In genomic region chr15:23416450-23417080, GRCm38 (mm10) we compare ENCODE assay signal across 19 mouse cellular contexts.
A peak's percentile ranks its signal among the peaks of the same experiment; 100 is the strongest.
DNase-seq lines count a peak whose midpoint lies in the region; ATAC-seq and TF ChIP-seq lines count a peak whose summit lies in the region.
"Had no signal": no experiment of that assay in that cellular context is flagged by ENCODE, and none has a peak within 500 bp of the region (broad histone marks: within the 10 kb centered on the region; RNA-seq: fewer than 3 reads in every experiment).

No protein-coding gene starts in this region.

- peak; percentile 63 for DNase-seq in lung, embryonic 14.5 days
- no peak for DNase-seq in lung, postnatal 36 days
- DNase-seq in NIH3T3 (ENCODE audit: low read depth) = peak; percentile 10
- DNase-seq in left cerebral cortex, postnatal 36 days (ENCODE audit: low spot score in 2 of 2) = peak; percentile 18 to 36
- DNase-seq in cerebellum, adult 9-10 months = no peak
- DNase-seq in thymus, adult 2 months = no peak
- no peak for DNase-seq in thymus, postnatal 36 days
- DNase-seq: adrenal gland, postnatal 14 days; cerebellum, adult 9-11 months; embryo, embryonic 11 days; lung, postnatal 14 days; thymus, adult 18-20 months had no signal

- no peak for TF ChIP-seq CTCF in lung, embryonic 14.5 days (IDR thresholded peaks at IDR 0.05; ENCODE audit: low read depth)
- no peak for TF ChIP-seq CTCF in embryonic fibroblast, embryonic 13.5 days (IDR thresholded peaks at IDR 0.05; ENCODE audit: borderline replicate concordance, insufficient read depth, low read length)
- TF ChIP-seq CTCF in thymus, adult 2 months (IDR thresholded peaks at IDR 0.05; ENCODE audit: borderline replicate concordance, control insufficient read depth, extremely low read depth, insufficient read depth, low read length, poor library complexity) = no peak

- H3K36me3 ChIP-seq in lung, embryonic 14.5 days (ENCODE audit: insufficient read depth) = no peaks in the 10 kb centered on the region
- H3K36me3 ChIP-seq in thymus, adult 2 months (ENCODE audit: control insufficient read depth, insufficient read depth, low read length) = no peaks in the 10 kb centered on the region
- H3K36me3 ChIP-seq: heart, embryonic 15.5 days; hindbrain, embryonic 10.5 days; kidney, embryonic 15.5 days; limb, embryonic 15.5 days; midbrain, embryonic 10.5 days had no signal

- H3K4me2 ChIP-seq in lung, embryonic 14.5 days = no peak overlapping the region
- H3K4me2 ChIP-seq: heart, embryonic 15.5 days; kidney, embryonic 15.5 days; limb, embryonic 15.5 days had no signal

- WGBS in lung, embryonic 14.5 days = 20% methylated on average over 5 of the region's 5 CpGs
- WGBS in thymus, adult 2 months = 82% methylated on average over 5 of the region's 5 CpGs

- H3K4me1 ChIP-seq in lung, embryonic 14.5 days (ENCODE audit: insufficient read depth) = no peaks in the 10 kb centered on the region
- peaks cover 2% of the 10 kb centered on the region; the same call in 1 of the 2 replicates for H3K4me1 ChIP-seq in embryonic fibroblast, embryonic 13.5 days (ENCODE audit: control insufficient read depth, insufficient read depth, low read length)
- H3K4me1 ChIP-seq in thymus, adult 2 months (replicated peaks; ENCODE audit: control insufficient read depth, insufficient read depth, low read length) = no peaks in the 10 kb centered on the region
- H3K4me1 ChIP-seq: heart, embryonic 15.5 days; hindbrain, embryonic 10.5 days; kidney, embryonic 15.5 days; limb, embryonic 15.5 days had no signal

- no peak overlapping the region for H3K9ac ChIP-seq in lung, embryonic 14.5 days
- H3K9ac ChIP-seq: heart, embryonic 15.5 days; kidney, embryonic 15.5 days; limb, embryonic 15.5 days had no signal

- TF ChIP-seq POLR2A in embryonic fibroblast, embryonic 13.5 days (IDR thresholded peaks at IDR 0.05; ENCODE audit: low read depth, low read length) = no peak
- TF ChIP-seq POLR2A in thymus, adult 2 months (IDR thresholded peaks at IDR 0.05; ENCODE audit: control insufficient read depth, extremely low read depth, insufficient read depth, low read length, poor library complexity) = no peak

- no peak overlapping the region for H3K27ac ChIP-seq in lung, embryonic 14.5 days (ENCODE audit: low read depth)
- H3K27ac ChIP-seq in embryonic fibroblast, embryonic 13.5 days (ENCODE audit: insufficient read depth, low read length) = peak overlapping the region; percentile 18; the same call in 1 of the 2 replicates
- no peak overlapping the region for H3K27ac ChIP-seq in thymus, adult 2 months (ENCODE audit: control insufficient read depth, insufficient read depth, low read length)
- H3K27ac ChIP-seq: heart, embryonic 15.5 days; hindbrain, embryonic 10.5 days; kidney, embryonic 15.5 days; limb, embryonic 15.5 days; midbrain, embryonic 10.5 days had no signal

- no peaks in the 10 kb centered on the region for H3K9me3 ChIP-seq in lung, embryonic 14.5 days (ENCODE audit: low read depth, low read length)
- H3K9me3 ChIP-seq: heart, embryonic 15.5 days; kidney, embryonic 15.5 days; limb, embryonic 15.5 days had no signal

- H3K4me3 ChIP-seq in lung, embryonic 14.5 days (ENCODE audit: low read depth, low read length) = no peak overlapping the region
- H3K4me3 ChIP-seq in embryonic fibroblast, embryonic 13.5 days (ENCODE audit: insufficient read depth, low read length) = no peak overlapping the region
- H3K4me3 ChIP-seq in thymus, adult 2 months (ENCODE audit: control insufficient read depth, insufficient read depth, low read length) = no peak overlapping the region
- H3K4me3 ChIP-seq: erythroblast, embryonic 14.5 days; heart, embryonic 15.5 days; hindbrain, embryonic 10.5 days; kidney, embryonic 15.5 days; limb, embryonic 15.5 days; midbrain, embryonic 10.5 days had no signal

- intact Hi-C loops in left cerebral cortex, postnatal 36 days (cut with DNase I) = no loop called here

- H3K27me3 ChIP-seq in lung, embryonic 14.5 days (ENCODE audit: insufficient read depth, low read length) = no peaks in the 10 kb centered on the region
- no peaks in the 10 kb centered on the region for H3K27me3 ChIP-seq in thymus, adult 2 months (ENCODE audit: control insufficient read depth, insufficient read depth, low read length)
- H3K27me3 ChIP-seq: heart, embryonic 15.5 days; kidney, embryonic 15.5 days; limb, embryonic 15.5 days had no signal

- peak; percentile 85 for ATAC-seq in lung, embryonic 14.5 days (ENCODE audit: insufficient read depth)

Comparison
In these comparisons a context has a peak if more than half of its experiments do, and no peak if none do; other contexts are left out.
1. DNase-seq: peak in lung, embryonic 14.5 days (single experiment), NIH3T3 (single experiment) and left cerebral cortex, postnatal 36 days (2 of 2); none in lung, postnatal 36 days (single experiment), cerebellum, adult 9-10 months (single experiment), thymus, adult 2 months (single experiment) and thymus, postnatal 36 days (0 of 2).